Mouse (Mus musculus): ENCODE data around the gene Slc9a9. TPM values are rescaled to one million over a fixed set of nuclear protein-coding genes. Genes with fewer than 3 reads are reported as not detected.

The Slc9a9 gene
- polyA plus RNA-seq, 1 experiment from 2014 or later, result 3.2 TPM

Small RNA genes within 50 kb of the gene (microRNA-seq; reads per million reads assigned to microRNA genes)
- gene Mir7656, result 0.98 reads per million

Other genes starting within 250 kb of the Slc9a9 start
- 2.2 and 2.4 TPM in 2 replicates for gene 1190002N15Rik, start 131.8 kb upstream of the Slc9a9 start, polyA plus RNA-seq (2015; fragmentation: Nextera tagmentation; extraction: Ambion mirVana)

All from liver, embryonic 16.5 days (tissue).